Mouse (Mus musculus): ENCODE measurements around the gene Hif3a. TPM values are rescaled to one million over a fixed set of nuclear protein-coding genes. Genes with fewer than 3 reads are reported as not detected.

Hif3a gene
- polyA plus RNA-seq, 1 experiment from 2014 or later, result 12.6 TPM

DNA sequence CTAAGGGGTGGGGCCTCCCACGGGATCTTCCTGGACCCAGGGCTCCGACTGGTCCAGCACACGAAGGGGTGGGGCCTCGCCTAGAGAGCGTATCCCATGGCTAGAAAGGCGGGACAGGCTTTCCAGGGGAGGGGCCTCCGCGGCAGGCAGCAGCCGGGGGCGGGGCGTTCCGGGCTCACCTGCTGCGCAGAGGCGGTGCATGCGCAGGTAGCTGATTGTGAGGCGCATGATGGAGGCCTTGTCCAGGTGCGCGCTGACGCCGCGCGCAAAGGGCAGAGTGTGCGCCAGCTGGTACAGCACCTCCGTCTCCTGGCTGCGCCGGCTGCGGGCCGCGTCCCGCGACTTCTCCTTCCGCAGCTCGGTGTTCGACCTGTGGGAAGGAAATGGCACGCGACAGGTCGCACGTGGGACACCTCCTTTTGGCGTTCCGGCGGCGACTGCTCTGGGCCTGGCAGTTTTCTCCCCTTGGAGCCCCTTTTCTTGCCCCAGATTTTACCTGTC lies 6.1 kb downstream of the Hif3a start:
- Histone ChIP-seq H3K4me1 (replicated peaks) (peaks cover 76% of the 10 kb centered on the region), H3K27ac (peak overlapping the region; percentile 100)
- under 1% methylated on average over 42 of the region's 42 CpGs for WGBS (ENCODE audit: insufficient replicate concordance)

DNA sequence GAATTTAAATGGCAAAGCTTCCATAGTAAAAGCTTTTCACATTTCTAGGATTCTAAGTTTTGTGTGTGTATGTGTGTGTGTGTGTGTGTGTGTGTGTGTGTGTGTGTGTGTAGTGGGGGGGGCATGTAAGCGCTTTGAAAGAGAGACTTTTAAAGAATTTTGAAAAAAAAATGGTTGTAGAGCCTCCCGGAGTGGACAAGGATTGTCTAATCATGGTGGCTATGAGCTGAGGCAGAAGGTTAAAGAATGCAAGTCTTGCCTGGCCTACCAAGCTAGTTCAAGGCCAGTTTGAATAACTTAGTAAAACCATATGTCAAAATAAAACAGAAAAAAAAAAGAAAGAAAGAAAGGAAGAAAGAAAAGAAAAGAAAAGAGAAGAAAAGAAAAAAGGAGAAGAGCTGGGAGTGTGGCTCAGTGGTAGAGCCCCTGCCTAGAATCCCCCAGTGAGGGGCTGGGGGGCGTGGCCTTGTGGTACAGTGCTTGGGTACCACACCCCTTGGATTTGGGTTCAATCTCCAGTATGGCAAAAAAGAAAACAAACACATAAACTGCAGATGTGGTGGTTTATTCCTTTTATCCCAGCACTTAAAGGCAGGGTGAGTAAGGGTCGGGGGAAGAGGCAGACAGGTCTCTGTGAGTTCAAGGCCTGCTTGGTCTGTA lies 6.8 kb downstream of the Hif3a start:
- peak overlapping the region; percentile 96 for H3K4me2 ChIP-seq
- peaks cover 75% of the 10 kb centered on the region for H3K4me1 ChIP-seq (replicated peaks)
- peak overlapping the region; percentile 59; the same call in 1 of the 2 replicates for H3K9ac ChIP-seq
- WGBS (ENCODE audit: insufficient replicate concordance), result 81% methylated on average over 4 of the region's 4 CpGs
- H3K36me3 ChIP-seq, result peaks cover 28% of the 10 kb centered on the region
- ATAC-seq (ENCODE audit: low read depth) (no peak), DNase-seq (no peak)
- no peaks in the 10 kb centered on the region for H3K27me3 ChIP-seq
- H3K27ac ChIP-seq, result peak overlapping the region; percentile 100; the same call in 1 of the 2 replicates
- peaks cover 4% of the 10 kb centered on the region; the same call in 1 of the 2 replicates for H3K9me3 ChIP-seq (replicated peaks)
- H3K4me3 ChIP-seq (replicated peaks), result peak overlapping the region; percentile 73

More for the DNA sequence above, 6.1 kb downstream of the Hif3a start:
- H3K9ac ChIP-seq, result peak overlapping the region; percentile 89
- H3K36me3 ChIP-seq, result peaks cover 23% of the 10 kb centered on the region
- H3K4me2 ChIP-seq, result peak overlapping the region; percentile 96
- H3K4me3 ChIP-seq (replicated peaks), result peak overlapping the region; percentile 73
- DNase-seq (peak; percentile 96), ATAC-seq (ENCODE audit: low read depth) (peak; percentile 83)
- H3K9me3 ChIP-seq (replicated peaks), result peaks cover 4% of the 10 kb centered on the region; the same call in 1 of the 2 replicates
- peaks cover 1% of the 10 kb centered on the region; the same call in 1 of the 2 replicates for H3K27me3 ChIP-seq

DNA sequence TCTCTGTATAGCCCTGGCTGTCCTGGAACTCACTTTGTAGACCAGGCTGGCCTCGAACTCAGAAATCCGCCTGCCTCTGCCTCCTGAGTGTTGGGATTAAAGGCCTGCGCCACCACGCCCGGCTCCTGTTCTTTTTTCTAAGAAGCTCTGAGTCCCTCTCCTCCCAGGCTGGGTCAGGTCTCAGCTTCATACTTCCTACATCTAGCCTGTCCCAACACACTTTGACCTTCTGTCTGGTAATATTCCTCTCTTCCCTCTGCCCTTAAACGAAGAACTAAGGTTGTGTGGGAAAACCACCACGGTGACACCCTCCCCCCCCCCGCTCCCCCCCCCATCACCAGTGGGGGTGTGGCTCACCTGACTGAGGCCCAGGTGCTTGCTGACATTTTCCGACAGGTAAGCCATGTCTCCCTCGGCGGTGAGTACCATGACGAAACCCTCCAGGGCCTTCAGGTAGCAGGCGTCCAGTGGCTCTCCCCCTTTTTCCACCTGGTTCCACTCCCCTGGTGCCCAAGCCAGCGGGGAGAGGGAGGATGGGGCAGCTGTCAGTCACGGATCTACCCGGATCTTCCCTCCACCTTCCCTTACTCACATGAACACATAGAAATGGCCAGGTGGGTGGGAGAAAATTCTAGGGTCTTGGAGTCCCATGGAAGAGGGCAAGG lies 7.8 kb downstream of the Hif3a start:
- H3K4me1 ChIP-seq (replicated peaks), result peaks cover 70% of the 10 kb centered on the region
- 86% methylated on average over 15 of the region's 16 CpGs for WGBS (ENCODE audit: insufficient replicate concordance)
- H3K27ac ChIP-seq, result no peak overlapping the region; the same call in 1 of the 2 replicates
- no peak overlapping the region for H3K9ac ChIP-seq
- peaks cover 36% of the 10 kb centered on the region for H3K36me3 ChIP-seq
- no peak overlapping the region for H3K4me2 ChIP-seq
- ATAC-seq (ENCODE audit: low read depth) (no peak), DNase-seq (no peak)
- H3K27me3 ChIP-seq, result no peaks in the 10 kb centered on the region
- H3K9me3 ChIP-seq (replicated peaks), result peaks cover 4% of the 10 kb centered on the region; the same call in 1 of the 2 replicates
- no peak overlapping the region for H3K4me3 ChIP-seq (replicated peaks)

DNA sequence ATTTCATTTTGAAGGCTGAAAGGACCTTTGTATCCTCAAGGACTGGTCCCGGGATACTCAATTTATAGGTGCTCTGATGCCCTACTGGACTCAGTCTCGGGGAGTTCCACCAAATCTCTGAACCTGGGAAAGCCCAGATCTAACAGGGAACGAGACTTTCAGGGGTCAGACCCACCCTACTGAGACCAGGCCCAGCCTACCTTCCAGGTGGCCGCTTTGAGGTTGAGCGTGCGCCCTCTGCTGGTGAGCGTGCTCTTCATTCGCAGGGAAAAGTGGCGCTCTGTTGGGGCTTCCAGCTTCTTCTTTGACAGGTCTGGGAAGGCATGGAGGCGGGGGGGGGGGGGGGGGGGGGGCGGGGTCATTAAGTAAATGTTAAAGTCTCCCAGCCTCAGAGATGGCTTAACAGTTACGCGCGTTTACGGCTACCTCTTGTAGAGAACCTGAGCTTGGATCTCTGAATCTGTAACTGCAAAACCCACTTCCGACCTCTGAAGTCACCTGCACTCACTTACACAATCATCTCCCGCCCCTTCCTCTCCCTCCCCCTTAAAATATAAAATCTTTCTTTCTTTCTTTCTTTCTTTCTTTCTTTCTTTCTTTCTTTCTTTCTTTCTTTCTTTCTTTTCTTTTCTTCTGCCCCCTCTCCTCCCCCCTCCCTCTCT lies 11.2 kb downstream of the Hif3a start:
- no peak overlapping the region for H3K4me2 ChIP-seq
- H3K9ac ChIP-seq, result no peak overlapping the region
- H3K27ac ChIP-seq, result 0 out of 2 replicates have a peak overlapping the region, but pooled peaks have one; percentile 23
- H3K4me3 ChIP-seq (replicated peaks), result no peak overlapping the region
- H3K36me3 ChIP-seq, result peaks cover 61% of the 10 kb centered on the region
- WGBS (ENCODE audit: insufficient replicate concordance), result 22% methylated on average over 15 of the region's 17 CpGs
- H3K4me1 ChIP-seq (replicated peaks), result peaks cover 37% of the 10 kb centered on the region
- no peak for DNase-seq
- peaks cover 4% of the 10 kb centered on the region; the same call in 1 of the 2 replicates for H3K9me3 ChIP-seq (replicated peaks)
- H3K27me3 ChIP-seq, result no peaks in the 10 kb centered on the region
- ATAC-seq (ENCODE audit: low read depth), result no peak; the same call in 1 of the 2 replicates

DNA sequence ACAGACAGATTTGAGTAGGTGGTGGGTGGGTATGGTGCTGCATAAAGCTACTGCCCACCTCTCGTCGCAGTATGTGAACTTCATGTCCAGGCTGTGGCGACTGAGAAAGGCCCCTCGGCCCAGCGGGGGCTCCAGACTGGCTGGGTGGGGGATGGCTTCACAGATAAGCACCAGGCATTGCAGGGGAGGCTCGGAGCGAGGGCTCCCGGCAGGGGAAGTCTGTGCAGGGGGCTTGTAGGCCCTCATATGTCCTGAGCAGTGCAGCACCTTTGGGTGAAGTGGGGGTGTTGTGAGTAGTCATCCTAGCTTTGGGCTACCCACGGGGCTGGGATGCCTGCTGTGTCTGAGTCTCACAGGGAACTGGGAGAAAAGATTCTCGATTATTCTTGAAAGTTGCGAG lies 11.7 kb downstream of the Hif3a start:
- Histone ChIP-seq H3K27me3 (no peaks in the 10 kb centered on the region), H3K4me1 (replicated peaks) (peaks cover 33% of the 10 kb centered on the region), H3K36me3 (peaks cover 64% of the 10 kb centered on the region), H3K9me3 (replicated peaks) (peaks cover 4% of the 10 kb centered on the region; the same call in 1 of the 2 replicates), H3K4me3 (replicated peaks) (no peak overlapping the region), H3K9ac (peak overlapping the region; percentile 9; the same call in 1 of the 2 replicates), H3K4me2 (no peak overlapping the region), H3K27ac (0 out of 2 replicates have a peak overlapping the region, but pooled peaks have one; percentile 23)
- WGBS (ENCODE audit: insufficient replicate concordance), result 57% methylated on average over 11 of the region's 11 CpGs
- ATAC-seq (ENCODE audit: low read depth) (no peak; the same call in 1 of the 2 replicates), DNase-seq (no peak)

DNA sequence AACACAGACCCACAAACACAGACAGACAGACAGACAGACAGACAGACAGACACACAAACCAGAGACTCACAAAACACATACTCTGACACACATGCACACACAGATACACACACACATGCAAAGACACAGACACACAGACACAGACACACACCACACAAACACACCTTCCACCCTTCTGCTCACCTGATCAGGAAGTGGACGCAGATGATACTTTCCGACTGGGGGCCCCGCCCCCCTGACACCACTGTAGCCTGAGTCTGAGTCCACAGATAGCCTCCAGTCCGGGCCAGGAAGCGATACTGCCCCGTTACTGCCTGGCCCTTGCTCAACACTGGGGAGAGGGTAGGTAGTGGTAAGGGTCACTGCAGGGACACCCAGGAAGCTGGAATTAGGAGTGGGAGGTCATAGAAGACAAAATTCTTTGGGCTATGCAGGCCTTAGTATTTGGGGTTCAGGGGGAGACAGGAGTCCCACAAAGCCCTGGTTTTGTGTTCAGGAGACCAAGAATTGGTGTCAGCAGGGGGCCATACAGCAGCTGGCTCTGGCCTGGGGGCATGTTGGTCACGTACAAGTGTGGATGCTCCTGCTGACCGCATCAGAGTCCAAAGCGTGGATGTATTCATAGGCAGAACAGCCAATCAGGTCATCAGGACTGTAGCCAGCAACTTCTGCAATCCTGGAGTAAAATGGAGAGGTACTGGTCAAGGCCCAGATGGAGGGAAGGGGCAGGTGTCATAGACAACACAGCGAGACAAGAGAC lies 13.6 kb downstream of the Hif3a start:
- peaks cover 17% of the 10 kb centered on the region for H3K4me1 ChIP-seq (replicated peaks)
- H3K27me3 ChIP-seq, result no peaks in the 10 kb centered on the region
- no peak overlapping the region for H3K9ac ChIP-seq
- no peaks in the 10 kb centered on the region for H3K9me3 ChIP-seq (replicated peaks)
- H3K27ac ChIP-seq, result no peak overlapping the region
- no peak overlapping the region for H3K4me3 ChIP-seq (replicated peaks)
- H3K4me2 ChIP-seq, result no peak overlapping the region
- DNase-seq, result no peak
- no peak for ATAC-seq (ENCODE audit: low read depth)
- 79% methylated on average over 10 of the region's 10 CpGs for WGBS (ENCODE audit: insufficient replicate concordance)
- peaks cover 68% of the 10 kb centered on the region for H3K36me3 ChIP-seq

DNA sequence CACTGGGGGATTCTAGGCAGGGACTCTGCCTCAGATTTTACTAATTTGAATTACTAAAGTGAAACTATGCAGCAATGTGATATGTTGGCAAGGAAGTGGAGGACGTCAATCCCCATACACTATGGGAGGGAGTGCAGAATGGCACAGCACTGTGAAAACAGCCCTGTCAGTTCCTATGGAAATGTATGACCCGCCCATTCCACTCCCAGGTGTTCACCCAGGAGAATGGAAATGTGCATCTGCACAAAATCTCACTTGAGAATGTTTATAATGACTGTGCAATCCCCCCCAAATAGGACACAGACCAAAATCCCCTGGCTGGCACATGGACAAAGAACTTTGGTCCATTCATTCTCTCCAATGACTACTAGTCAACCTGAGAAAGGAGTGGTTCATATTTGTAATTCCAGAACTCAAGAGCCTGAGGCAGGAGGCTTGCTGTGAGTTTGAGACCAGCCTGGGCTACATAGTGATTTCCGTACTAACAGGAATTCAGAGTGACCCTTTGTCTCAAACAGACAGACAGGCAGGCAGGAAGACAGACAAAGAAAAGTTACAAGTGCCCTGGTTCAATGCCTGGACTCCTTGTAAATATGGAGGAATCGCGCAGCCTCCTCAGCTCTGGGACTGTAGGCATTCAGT lies 15.1 kb downstream of the Hif3a start:
- no peak overlapping the region for H3K9ac ChIP-seq
- DNase-seq, result no peak
- no peak overlapping the region for H3K27ac ChIP-seq
- H3K9me3 ChIP-seq (replicated peaks), result no peaks in the 10 kb centered on the region
- ATAC-seq (ENCODE audit: low read depth), result no peak
- 86% methylated on average over 5 of the region's 5 CpGs for WGBS (ENCODE audit: insufficient replicate concordance)
- H3K4me2 ChIP-seq, result no peak overlapping the region
- H3K4me3 ChIP-seq (replicated peaks), result no peak overlapping the region
- peaks cover 15% of the 10 kb centered on the region for H3K4me1 ChIP-seq (replicated peaks)
- no peaks in the 10 kb centered on the region for H3K27me3 ChIP-seq
- H3K36me3 ChIP-seq, result peaks cover 72% of the 10 kb centered on the region

DNA sequence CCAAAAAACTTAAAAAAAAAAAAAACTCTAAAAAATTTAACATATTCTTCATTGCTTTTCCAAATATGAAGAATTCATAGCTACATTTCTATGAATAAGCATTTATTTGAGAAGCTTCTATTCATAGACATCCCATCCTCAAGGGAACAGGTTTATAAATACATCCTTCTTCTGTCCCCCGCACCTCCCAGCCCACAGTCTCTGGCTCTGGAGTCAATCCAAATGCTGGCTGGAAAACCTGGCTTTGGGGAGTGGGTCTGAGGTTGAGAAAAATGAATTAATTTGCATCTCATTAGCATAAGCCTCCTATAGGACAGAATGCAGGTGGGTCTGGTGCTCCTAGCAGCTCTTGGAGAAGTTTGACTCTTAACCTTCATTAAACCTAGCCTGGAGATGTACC lies 16.5 kb downstream of the Hif3a start:
- ATAC-seq (ENCODE audit: low read depth) (no peak), DNase-seq (no peak)
- no peak overlapping the region for H3K27ac ChIP-seq
- no peak overlapping the region for H3K4me3 ChIP-seq (replicated peaks)
- H3K4me1 ChIP-seq (replicated peaks), result peaks cover 8% of the 10 kb centered on the region
- WGBS (ENCODE audit: insufficient replicate concordance), result 85% methylated on average over 1 of the region's 1 CpGs
- no peaks in the 10 kb centered on the region for H3K9me3 ChIP-seq (replicated peaks)
- no peak overlapping the region for H3K9ac ChIP-seq
- H3K4me2 ChIP-seq, result no peak overlapping the region
- peaks cover 76% of the 10 kb centered on the region for H3K36me3 ChIP-seq
- no peaks in the 10 kb centered on the region for H3K27me3 ChIP-seq

DNA sequence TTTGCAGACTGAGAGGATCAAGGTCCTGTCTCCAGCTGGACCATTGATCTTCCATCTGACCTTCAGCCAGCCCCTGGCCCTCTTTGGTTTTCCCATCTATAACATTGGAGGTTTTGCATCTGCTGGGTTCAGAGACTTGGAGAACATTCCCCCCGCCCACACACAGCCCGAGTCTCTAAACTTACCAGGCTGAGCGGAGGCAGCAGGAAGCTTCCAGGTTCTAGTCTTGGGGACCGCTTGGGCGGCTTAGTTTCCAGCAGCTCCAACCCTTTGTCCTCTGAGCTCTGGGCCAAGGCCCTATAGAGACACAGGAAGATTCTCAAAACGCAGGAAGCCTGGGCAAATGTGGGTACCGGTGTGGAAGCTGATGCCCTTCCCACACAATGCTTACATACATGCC lies 22.9 kb downstream of the Hif3a start:
- no peak for ATAC-seq (ENCODE audit: low read depth)
- H3K9ac ChIP-seq, result no peak overlapping the region
- 83% methylated on average over 7 of the region's 7 CpGs for WGBS (ENCODE audit: insufficient replicate concordance)

DNA sequence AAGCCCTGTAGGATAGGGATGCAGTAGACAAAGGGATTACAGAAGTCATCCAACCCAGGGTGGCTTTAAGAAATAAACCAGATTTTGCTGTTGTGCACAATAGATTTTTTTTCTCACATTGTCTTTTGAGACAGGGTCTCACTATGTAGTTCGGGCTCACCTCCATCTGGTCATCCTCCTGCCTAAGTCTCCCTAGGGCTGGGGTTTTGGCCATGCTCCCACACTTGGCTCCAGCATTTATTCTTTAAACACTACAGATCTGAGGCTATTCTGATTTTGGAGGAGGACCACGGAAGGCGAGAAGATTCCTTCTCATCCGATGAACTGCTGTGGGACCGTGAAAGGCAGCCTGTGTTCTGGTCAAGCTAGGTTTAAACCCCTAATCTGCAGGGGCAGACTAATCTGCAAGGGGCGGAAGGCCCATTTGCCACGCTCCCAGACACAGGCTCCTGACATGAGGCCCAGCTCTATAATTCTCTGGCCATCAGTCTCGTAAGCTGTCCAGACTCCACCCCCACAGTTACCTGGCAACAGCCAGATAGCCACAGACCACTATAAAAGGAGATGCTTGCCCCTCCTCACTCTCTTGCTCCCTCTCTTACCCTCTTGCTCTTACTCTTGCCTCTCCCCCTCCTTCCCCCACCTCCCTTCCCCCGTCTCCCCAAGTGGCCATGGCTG lies 24.1 kb downstream of the Hif3a start:
- no peak overlapping the region for H3K9ac ChIP-seq
- no peaks in the 10 kb centered on the region for H3K9me3 ChIP-seq (replicated peaks)
- WGBS (ENCODE audit: insufficient replicate concordance), result 85% methylated on average over 9 of the region's 9 CpGs
- DNase-seq (no peak), ATAC-seq (ENCODE audit: low read depth) (no peak)
- peaks cover 85% of the 10 kb centered on the region for H3K36me3 ChIP-seq
- no peak overlapping the region for H3K27ac ChIP-seq
- H3K4me1 ChIP-seq (replicated peaks), result no peaks in the 10 kb centered on the region
- H3K4me2 ChIP-seq, result no peak overlapping the region
- H3K27me3 ChIP-seq, result no peaks in the 10 kb centered on the region
- no peak overlapping the region for H3K4me3 ChIP-seq (replicated peaks)

More for the DNA sequence above, 22.9 kb downstream of the Hif3a start:
- Histone ChIP-seq H3K4me2 (no peak overlapping the region), H3K4me3 (replicated peaks) (no peak overlapping the region), H3K9me3 (replicated peaks) (no peaks in the 10 kb centered on the region), H3K36me3 (peaks cover 88% of the 10 kb centered on the region), H3K27ac (no peak overlapping the region), H3K27me3 (no peaks in the 10 kb centered on the region), H3K4me1 (replicated peaks) (no peaks in the 10 kb centered on the region)
- no peak for DNase-seq
